Mouse (Mus musculus) forebrain, embryonic 16.5 days (tissue): Measurements from ENCODE around the gene Nckipsd. TPM values are rescaled to one million over a fixed set of nuclear protein-coding genes. Genes with fewer than 3 reads are reported as not detected.

Experiments
- ATAC-seq: fragments of 200-750 bp; cut with Nextera tagmentation; 2 replicates; pipeline ENCODE4 v1.8.0; 2017; ENCODE audit warnings: mild to moderate bottlenecking, moderate library complexity
- H3K27ac ChIP-seq: fragments of 300-500 bp; sonication (generic); 2 replicates; pipeline ENCODE4 v1.5.1; 2014; ENCODE audit warnings: low read length, control low read depth
- H3K27me3 ChIP-seq: fragments of 300-500 bp; sonication (generic); replicated peaks from 2 replicates; pipeline ENCODE4 v1.6.1; 2014; ENCODE audit warnings: low read length; ENCODE audit not compliant: control insufficient read depth, insufficient read depth
- H3K36me3 ChIP-seq: fragments of 300-500 bp; sonication (generic); 2 replicates; pipeline ENCODE4 v1.6.1; 2014; ENCODE audit not compliant: control insufficient read depth, insufficient read depth
- H3K4me1 ChIP-seq: fragments of 300-500 bp; sonication (generic); replicated peaks from 2 replicates; pipeline ENCODE4 v1.6.1; 2014; ENCODE audit warnings: low read length; ENCODE audit not compliant: control insufficient read depth, insufficient read depth
- H3K4me2 ChIP-seq: fragments of 300-500 bp; sonication (generic); 2 replicates; pipeline ENCODE4 v1.6.1; 2014; ENCODE audit warnings: mild to moderate bottlenecking, low read length, control low read depth
- H3K4me3 ChIP-seq: fragments of 300-500 bp; sonication (generic); replicated peaks from 2 replicates; pipeline ENCODE4 v1.5.1; 2014; ENCODE audit warnings: mild to moderate bottlenecking, low read length, control low read depth
- H3K9ac ChIP-seq: fragments of 300-500 bp; sonication (generic); replicated peaks from 2 replicates; pipeline ENCODE4 v1.6.1; 2014; ENCODE audit warnings: low read depth, low read length, control low read depth
- H3K9me3 ChIP-seq: fragments of 300-500 bp; sonication (generic); 2 replicates; pipeline ENCODE4 v1.6.1; 2016; ENCODE audit warnings: low read length; ENCODE audit not compliant: control insufficient read depth
- WGBS: fragments of 180-500 bp; shearing (Covaris S2); extraction: QIAGEN DNeasy Blood & Tissue Kit; methylation state at CpG from one replicate; pipeline ENCODE4 v1.1.7; 2014; 5-methylcytosine and 5-hydroxymethylcytosine counted together
- microRNA-seq: library from miRNA; unstranded; fragments of <30 nt; microRNA quantifications from one replicate; pipeline ENCODE4, GENCODE M21; 2017
- polyA plus RNA-seq: library from polyadenylated mRNA; unstranded; fragments of >200 nt; fragmentation: Nextera tagmentation; extraction: Ambion mirVana; gene quantifications from 2 replicates; pipeline ENCODE4 v1.2.1, GENCODE M21; 2015

The Nckipsd gene
- polyA plus RNA-seq, 1 experiment from 2014 or later = 35.1 TPM

GRCm38 (mm10) chr9:108852976-108853375 lies 44.8 kb downstream of the Nckipsd start, which contains the start of gene Slc26a6:
Gene Slc26a6 (plus strand): TSS chr9:108853283.
- peak within 1 kb of the TSS; percentile 66 for H3K4me2 ChIP-seq
- H3K4me3 ChIP-seq = peak within 1 kb of the TSS; percentile 56
- H3K9ac ChIP-seq = peak within 1 kb of the TSS; percentile 54
- whole genome bisulfite sequencing = 91% methylated on average over 3 of the region's 3 CpGs
- peak within 1 kb of the TSS; percentile 42 for H3K27ac ChIP-seq
- peaks cover 11% of the 10 kb centered on the region for H3K4me1 ChIP-seq
- peaks cover 9% of the 10 kb centered on the region; the same call in 1 of the 2 replicates for H3K36me3 ChIP-seq
- ATAC-seq = no peak
- H3K9me3 ChIP-seq = no peaks in the 10 kb centered on the region
- no peaks in the 10 kb centered on the region for H3K27me3 ChIP-seq

- peak overlapping the region; percentile 54 for H3K9ac ChIP-seq
- peak overlapping the region; percentile 66 for H3K4me2 ChIP-seq
- H3K4me3 ChIP-seq = peak overlapping the region; percentile 56
- no peaks in the 10 kb centered on the region for H3K9me3 ChIP-seq
- 2% methylated on average over 25 of the region's 25 CpGs for WGBS
- no peaks in the 10 kb centered on the region for H3K27me3 ChIP-seq
- H3K4me1 ChIP-seq = peaks cover 11% of the 10 kb centered on the region
- ATAC-seq = peak; percentile 93
- H3K27ac ChIP-seq = peak overlapping the region; percentile 42
- H3K36me3 ChIP-seq = peaks cover 7% of the 10 kb centered on the region; the same call in 1 of the 2 replicates
Measured at GRCm38 (mm10) chr9:108853635-108854240, 45.6 kb downstream of the Nckipsd start.

- Histone ChIP-seq H3K27me3 (no peaks in the 10 kb centered on the region), H3K9me3 (no peaks in the 10 kb centered on the region), H3K27ac (peak overlapping the region; percentile 29), H3K4me2 (peak overlapping the region; percentile 66), H3K4me1 (peaks cover 11% of the 10 kb centered on the region), H3K9ac (peak overlapping the region; percentile 54), H3K4me3 (peak overlapping the region; percentile 56), H3K36me3 (peaks cover 3% of the 10 kb centered on the region; the same call in 1 of the 2 replicates)
- under 1% methylated on average over 28 of the region's 28 CpGs for WGBS
- peak; percentile 90 for ATAC-seq
Measured at GRCm38 (mm10) chr9:108854241-108854696, 46.1 kb downstream of the Nckipsd start.

- no peak for ATAC-seq
- Histone ChIP-seq H3K27me3 (no peaks in the 10 kb centered on the region), H3K27ac (no peak overlapping the region), H3K4me3 (no peak overlapping the region), H3K9ac (no peak overlapping the region), H3K36me3 (no peaks in the 10 kb centered on the region; the same call in 1 of the 2 replicates), H3K4me1 (peaks cover 11% of the 10 kb centered on the region), H3K4me2 (no peak overlapping the region), H3K9me3 (no peaks in the 10 kb centered on the region)
- WGBS = 59% methylated on average over 5 of the region's 5 CpGs
Measured at GRCm38 (mm10) chr9:108855335-108855734, 47.2 kb downstream of the Nckipsd start.

- no peaks in the 10 kb centered on the region for H3K9me3 ChIP-seq
- no peaks in the 10 kb centered on the region for H3K27me3 ChIP-seq
- WGBS = 78% methylated on average over 8 of the region's 8 CpGs
- H3K4me3 ChIP-seq = no peak overlapping the region
- H3K4me2 ChIP-seq = no peak overlapping the region
- no peak overlapping the region for H3K9ac ChIP-seq
- ATAC-seq = no peak
- H3K4me1 ChIP-seq = peaks cover 5% of the 10 kb centered on the region; the same call in 1 of the 2 replicates
- no peak overlapping the region for H3K27ac ChIP-seq
- no peaks in the 10 kb centered on the region; the same call in 1 of the 2 replicates for H3K36me3 ChIP-seq
Measured at GRCm38 (mm10) chr9:108858792-108859527, 50.8 kb downstream of the Nckipsd start.

Small RNA genes lying within 50 kb of the gene (microRNA-seq; reads per million reads assigned to microRNA genes)
- gene Gm23156 = not detected

Other genes starting within 250 kb of the Nckipsd start
- 118 and 128 TPM in 2 replicates for gene Impdh2, start 248.1 kb upstream of the Nckipsd start, polyA plus RNA-seq
- 68.9 and 77.4 TPM in 2 replicates for gene Ndufaf3, start 240.9 kb upstream of the Nckipsd start, polyA plus RNA-seq
- 258 and 296 TPM in 2 replicates for gene Dalrd3, start 238.5 kb upstream of the Nckipsd start, polyA plus RNA-seq
- 209 and 267 TPM in 2 replicates for gene Wdr6, start 229.6 kb upstream of the Nckipsd start, polyA plus RNA-seq
- 21.9 and 23.6 TPM in 2 replicates for gene P4htm, start 210.7 kb upstream of the Nckipsd start, polyA plus RNA-seq
- gene Arih2, start 159.0 kb upstream of the Nckipsd start, polyA plus RNA-seq = 59.9 and 61.8 TPM in 2 replicates
- 46.3 and 47.8 TPM in 2 replicates for gene Slc25a20, start 146.3 kb upstream of the Nckipsd start, polyA plus RNA-seq
- 37.6 and 41.3 TPM in 2 replicates for gene Prkar2a, start 119.1 kb upstream of the Nckipsd start, polyA plus RNA-seq
- gene Ip6k2, start 24.6 kb upstream of the Nckipsd start, polyA plus RNA-seq = 183 and 224 TPM in 2 replicates
- gene Celsr3, start 18.0 kb downstream of the Nckipsd start, polyA plus RNA-seq = 18.9 and 22.3 TPM in 2 replicates
- 11.5 and 13.8 TPM in 2 replicates for gene Slc26a6, start 44.9 kb downstream of the Nckipsd start, polyA plus RNA-seq
- gene Tmem89, start 106.3 kb downstream of the Nckipsd start, polyA plus RNA-seq = not detected in 2 replicates
- 389 and 410 TPM in 2 replicates for gene Uqcrc1, start 128.3 kb downstream of the Nckipsd start, polyA plus RNA-seq
- 1.5 and 2.0 TPM in 2 replicates for gene Col7a1, start 145.2 kb downstream of the Nckipsd start, polyA plus RNA-seq
- gene Ucn2, start 177.6 kb downstream of the Nckipsd start, polyA plus RNA-seq = not detected in 2 replicates
- gene Pfkfb4, start 183.4 kb downstream of the Nckipsd start, polyA plus RNA-seq = 27.0 and 34.0 TPM in 2 replicates
- 52.4 and 52.7 TPM in 2 replicates for gene Shisa5, start 230.2 kb downstream of the Nckipsd start, polyA plus RNA-seq